Mouse (Mus musculus) hindbrain, embryonic 11.5 days (tissue): Measurements from ENCODE around the gene Slc22a22. TPM values are rescaled to one million over a fixed set of nuclear protein-coding genes. Genes with fewer than 3 reads are reported as not detected.

Experiments used
- ATAC-seq: fragments of 200-750 bp; cut with Nextera tagmentation; 2 replicates; pipeline ENCODE4 v1.8.0; 2017; ENCODE audit warnings: mild to moderate bottlenecking, moderate TSS enrichment, moderate library complexity; ENCODE audit not compliant: low FRiP score
- DNase-seq: peaks from one replicate; pipeline ENCODE4 v3.0.0-alpha.2; 2015; ENCODE audit warnings: low spot score
- H3K27ac ChIP-seq: fragments of 300-500 bp; sonication (generic); 2 replicates; pipeline ENCODE4 v1.5.1; 2014; ENCODE audit warnings: mild to moderate bottlenecking, low read depth, low read length
- H3K27me3 ChIP-seq: fragments of 300-500 bp; sonication (generic); 2 replicates; pipeline ENCODE4 v1.6.1; 2014; ENCODE audit warnings: mild to moderate bottlenecking, low read length, moderate library complexity, mixed read lengths; ENCODE audit not compliant: control insufficient read depth, insufficient read depth
- H3K36me3 ChIP-seq: fragments of 300-500 bp; sonication (generic); 2 replicates; pipeline ENCODE4 v1.6.1; 2014; ENCODE audit warnings: mild to moderate bottlenecking, low read length, moderate library complexity, mixed read lengths; ENCODE audit not compliant: control insufficient read depth, insufficient read depth
- H3K4me1 ChIP-seq: fragments of 300-500 bp; sonication (generic); replicated peaks from 2 replicates; pipeline ENCODE4 v1.6.1; 2014; ENCODE audit warnings: low read length, mixed read lengths; ENCODE audit not compliant: control insufficient read depth, insufficient read depth
- H3K4me2 ChIP-seq: fragments of 300-500 bp; sonication (generic); replicated peaks from 2 replicates; pipeline ENCODE4 v1.6.1; 2014; ENCODE audit warnings: mild to moderate bottlenecking, low read depth, low read length
- H3K4me3 ChIP-seq: fragments of 300-500 bp; sonication (generic); 2 replicates; pipeline ENCODE4 v1.5.1; 2014; ENCODE audit warnings: low read depth, low read length
- H3K9ac ChIP-seq: fragments of 300-500 bp; sonication (generic); 2 replicates; pipeline ENCODE4 v1.6.1; 2014; ENCODE audit warnings: low read depth, low read length
- H3K9me3 ChIP-seq: fragments of 300-500 bp; sonication (generic); 2 replicates; pipeline ENCODE4 v1.6.1; 2016; ENCODE audit warnings: low read length; ENCODE audit not compliant: control insufficient read depth
- WGBS: fragments of 180-500 bp; shearing (Covaris S2); extraction: QIAGEN DNeasy Blood & Tissue Kit; methylation state at CpG from one replicate; pipeline ENCODE4 v1.1.7; 2014; 5-methylcytosine and 5-hydroxymethylcytosine counted together
- polyA plus RNA-seq: library from polyadenylated mRNA; unstranded; fragments of >200 nt; fragmentation: Nextera tagmentation; extraction: Ambion mirVana; gene quantifications from 2 replicates; pipeline ENCODE4 v1.2.1, GENCODE M21; 2014

The Slc22a22 gene
- polyA plus RNA-seq, 1 experiment from 2014 or later, result not detected

GRCm38 (mm10) chr15:57496106-57496505 lies 18.7 kb upstream of the Slc22a22 start:
- ATAC-seq, result no peak
- no peaks in the 10 kb centered on the region for H3K4me1 ChIP-seq
- WGBS, result 80% methylated on average over 2 of the region's 2 CpGs
- H3K36me3 ChIP-seq, result no peaks in the 10 kb centered on the region
- no peak overlapping the region for H3K4me2 ChIP-seq
- H3K27ac ChIP-seq, result no peak overlapping the region
- no peak for DNase-seq
- H3K27me3 ChIP-seq, result no peaks in the 10 kb centered on the region
- no peak overlapping the region for H3K9ac ChIP-seq
- H3K4me3 ChIP-seq, result no peak overlapping the region
- no peaks in the 10 kb centered on the region for H3K9me3 ChIP-seq

- ATAC-seq, result peak; percentile 25; the same call in 1 of the 2 replicates
- WGBS, result 43% methylated on average over 2 of the region's 2 CpGs
Observed at GRCm38 (mm10) chr15:57482509-57482908, 5.1 kb upstream of the Slc22a22 start.

GRCm38 (mm10) chr15:57471648-57472047 lies 5.8 kb downstream of the Slc22a22 start:
- H3K27me3 ChIP-seq, result no peaks in the 10 kb centered on the region
- ATAC-seq, result no peak

More at GRCm38 (mm10) chr15:57482509-57482908, 5.1 kb upstream of the Slc22a22 start:
- no peak overlapping the region for H3K4me2 ChIP-seq
- H3K9me3 ChIP-seq, result no peaks in the 10 kb centered on the region
- no peaks in the 10 kb centered on the region for H3K36me3 ChIP-seq
- no peak overlapping the region for H3K9ac ChIP-seq
- DNase-seq, result no peak
- H3K27me3 ChIP-seq, result no peaks in the 10 kb centered on the region
- H3K4me3 ChIP-seq, result no peak overlapping the region
- no peaks in the 10 kb centered on the region for H3K4me1 ChIP-seq
- H3K27ac ChIP-seq, result no peak overlapping the region

GRCm38 (mm10) chr15:57465996-57466395 lies 11.4 kb downstream of the Slc22a22 start:
- ATAC-seq (no peak), DNase-seq (no peak)
- Histone ChIP-seq H3K27me3 (no peaks in the 10 kb centered on the region), H3K9me3 (no peaks in the 10 kb centered on the region), H3K4me1 (no peaks in the 10 kb centered on the region), H3K36me3 (no peaks in the 10 kb centered on the region), H3K9ac (no peak overlapping the region), H3K27ac (no peak overlapping the region), H3K4me2 (no peak overlapping the region), H3K4me3 (no peak overlapping the region)

More at GRCm38 (mm10) chr15:57471648-57472047, 5.8 kb downstream of the Slc22a22 start:
- Histone ChIP-seq H3K9me3 (no peaks in the 10 kb centered on the region), H3K4me2 (no peak overlapping the region), H3K27ac (no peak overlapping the region), H3K4me3 (no peak overlapping the region), H3K4me1 (no peaks in the 10 kb centered on the region), H3K9ac (no peak overlapping the region), H3K36me3 (no peaks in the 10 kb centered on the region)
- peak; percentile 13 for DNase-seq
- WGBS, result 69% methylated on average over 3 of the region's 3 CpGs

- H3K27ac ChIP-seq, result no peak overlapping the region
- no peaks in the 10 kb centered on the region for H3K4me1 ChIP-seq
- no peak overlapping the region for H3K4me2 ChIP-seq
- no peaks in the 10 kb centered on the region for H3K36me3 ChIP-seq
- H3K27me3 ChIP-seq, result no peaks in the 10 kb centered on the region
- ATAC-seq (no peak), DNase-seq (no peak)
- WGBS, result 82% methylated on average over 6 of the region's 6 CpGs
- H3K4me3 ChIP-seq, result no peak overlapping the region
- H3K9me3 ChIP-seq, result no peaks in the 10 kb centered on the region
- no peak overlapping the region for H3K9ac ChIP-seq
Observed at GRCm38 (mm10) chr15:57465061-57465460, 12.4 kb downstream of the Slc22a22 start.

GRCm38 (mm10) chr15:57464066-57464465 lies 13.4 kb downstream of the Slc22a22 start:
- Histone ChIP-seq H3K9ac (no peak overlapping the region), H3K27me3 (no peaks in the 10 kb centered on the region), H3K27ac (no peak overlapping the region), H3K9me3 (no peaks in the 10 kb centered on the region), H3K36me3 (no peaks in the 10 kb centered on the region), H3K4me2 (no peak overlapping the region), H3K4me1 (no peaks in the 10 kb centered on the region), H3K4me3 (no peak overlapping the region)
- 91% methylated on average over 11 of the region's 11 CpGs for WGBS
- no peak for DNase-seq
- ATAC-seq, result no peak

GRCm38 (mm10) chr15:57461284-57461683 lies 16.1 kb downstream of the Slc22a22 start:
- no peaks in the 10 kb centered on the region for H3K27me3 ChIP-seq
- WGBS, result 64% methylated on average over 1 of the region's 1 CpGs
- no peaks in the 10 kb centered on the region for H3K9me3 ChIP-seq
- H3K4me1 ChIP-seq, result no peaks in the 10 kb centered on the region
- H3K4me2 ChIP-seq, result no peak overlapping the region
- DNase-seq, result no peak
- no peak for ATAC-seq
- no peak overlapping the region for H3K9ac ChIP-seq
- no peak overlapping the region for H3K4me3 ChIP-seq
- no peaks in the 10 kb centered on the region for H3K36me3 ChIP-seq
- no peak overlapping the region for H3K27ac ChIP-seq

GRCm38 (mm10) chr15:57457374-57457773 lies 20.1 kb downstream of the Slc22a22 start:
- H3K27me3 ChIP-seq, result no peaks in the 10 kb centered on the region
- H3K36me3 ChIP-seq, result no peaks in the 10 kb centered on the region
- 80% methylated on average over 2 of the region's 2 CpGs for WGBS
- no peak for DNase-seq
- H3K4me3 ChIP-seq, result no peak overlapping the region
- H3K27ac ChIP-seq, result no peak overlapping the region
- no peak overlapping the region for H3K9ac ChIP-seq
- H3K4me1 ChIP-seq, result no peaks in the 10 kb centered on the region
- H3K9me3 ChIP-seq, result no peaks in the 10 kb centered on the region
- ATAC-seq, result no peak
- H3K4me2 ChIP-seq, result no peak overlapping the region

GRCm38 (mm10) chr15:57434710-57435404 lies 42.6 kb downstream of the Slc22a22 start:
- no peak for ATAC-seq
- H3K4me3 ChIP-seq, result no peak overlapping the region

More at GRCm38 (mm10) chr15:57434710-57435404, 42.6 kb downstream of the Slc22a22 start:
- Histone ChIP-seq H3K27ac (no peak overlapping the region), H3K4me1 (no peaks in the 10 kb centered on the region), H3K9me3 (no peaks in the 10 kb centered on the region), H3K36me3 (no peaks in the 10 kb centered on the region), H3K4me2 (no peak overlapping the region), H3K27me3 (no peaks in the 10 kb centered on the region), H3K9ac (no peak overlapping the region)
- 81% methylated on average over 2 of the region's 2 CpGs for WGBS
- no peak for DNase-seq
